Mouse (Mus musculus) adrenal gland, adult 18-20 months (tissue): ENCODE data around the gene Nol9. TPM values are rescaled to one million over a fixed set of nuclear protein-coding genes. Genes with fewer than 3 reads are reported as not detected.

ENCODE experiments used
- DNase-seq, 2 experiments: peaks; one replicate each; pipeline ENCODE4 v3.0.0; 2021 to 2022; ENCODE audit warnings: low spot score in 2 of 2
- total RNA-seq, 2 experiments: library from RNA; stranded (reverse); gene quantifications; 1 replicate in 1 of 2; 2 replicates in 1 of 2; pipeline ENCODE4 v1.2.3; 2021

Nol9 gene
- total RNA-seq, 2 experiments from 2014 or later, result 23.6 to 33.5 TPM

DNA sequence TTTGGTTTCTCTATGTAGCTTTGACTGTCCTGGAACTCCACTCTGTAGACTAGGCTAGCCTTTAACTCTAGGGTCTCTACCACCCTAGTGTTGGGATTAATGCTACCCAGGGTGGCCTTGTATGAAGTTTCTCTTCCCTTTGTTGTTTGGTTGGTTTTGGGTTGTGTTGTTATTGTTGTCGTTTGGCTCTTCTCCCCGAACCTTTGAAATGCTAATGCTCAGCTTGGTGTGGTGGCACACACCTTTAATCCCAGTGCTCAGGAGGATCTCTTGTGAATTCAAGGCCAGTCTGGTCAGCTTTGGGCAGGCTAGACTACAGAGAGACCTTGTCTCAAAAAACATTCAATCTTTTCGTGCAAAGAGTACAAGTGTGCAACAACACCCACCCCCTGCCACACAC, 4.0 kb downstream of the Nol9 start:
- no peak for DNase-seq

DNA sequence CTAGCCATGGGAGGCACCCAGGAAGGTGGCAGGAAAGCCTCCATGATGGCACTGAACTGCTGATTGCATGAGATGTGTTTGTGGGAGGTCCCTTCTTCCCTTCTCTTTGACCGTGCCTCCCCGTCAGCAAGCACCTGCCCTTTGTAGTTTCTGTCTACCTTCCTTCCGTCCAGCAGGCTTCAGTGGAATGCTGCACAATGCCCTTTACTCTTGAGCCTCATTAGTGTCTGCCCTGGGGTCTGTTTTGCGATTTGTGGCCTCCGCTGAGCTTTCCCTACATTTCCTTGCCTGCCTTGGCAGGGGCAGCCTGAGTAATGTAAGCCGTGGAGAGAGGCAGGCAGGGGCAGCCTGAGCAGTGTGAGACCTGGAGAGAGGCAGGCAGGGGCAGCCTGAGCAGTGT, 5.5 kb downstream of the Nol9 start:
- DNase-seq, result no peak

- DNase-seq, result no peak
Observed at GRCm38 (mm10) chr4:152062390-152063110, 23.4 kb downstream of the Nol9 start.

GRCm38 (mm10) chr4:152067280-152067679, 28.2 kb downstream of the Nol9 start:
- DNase-seq, result no peak

DNA sequence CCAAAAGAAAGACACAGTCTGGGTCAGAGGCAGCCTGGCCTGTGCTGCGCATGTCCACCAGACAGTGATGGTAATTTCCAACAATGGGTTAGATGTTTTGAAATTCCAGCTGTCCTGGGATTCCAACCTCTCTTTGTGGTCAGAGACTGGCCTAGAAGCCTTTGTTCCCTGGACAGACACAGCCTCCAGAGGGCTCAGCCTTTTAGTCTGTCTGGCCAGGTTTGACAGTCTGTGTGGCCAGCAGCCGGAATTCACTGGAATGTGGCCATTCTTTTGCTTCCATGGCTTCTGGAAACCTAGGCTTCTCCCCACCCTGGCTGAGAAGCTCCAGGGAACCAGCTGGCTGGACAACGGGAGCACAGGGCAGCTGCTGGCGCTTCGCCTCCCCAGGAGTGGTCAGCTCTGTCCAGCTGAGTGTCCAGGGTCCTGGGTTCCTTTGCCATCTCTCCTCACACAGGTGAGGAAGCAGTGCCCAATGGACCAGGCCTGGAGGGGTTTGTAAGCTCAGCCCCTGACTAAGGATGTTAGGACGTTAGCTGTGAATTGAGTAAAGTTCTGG, 29.1 kb downstream of the Nol9 start:
- DNase-seq, result no peak

- DNase-seq, result no peak
Observed at GRCm38 (mm10) chr4:152069245-152069644, 30.1 kb downstream of the Nol9 start.

DNA sequence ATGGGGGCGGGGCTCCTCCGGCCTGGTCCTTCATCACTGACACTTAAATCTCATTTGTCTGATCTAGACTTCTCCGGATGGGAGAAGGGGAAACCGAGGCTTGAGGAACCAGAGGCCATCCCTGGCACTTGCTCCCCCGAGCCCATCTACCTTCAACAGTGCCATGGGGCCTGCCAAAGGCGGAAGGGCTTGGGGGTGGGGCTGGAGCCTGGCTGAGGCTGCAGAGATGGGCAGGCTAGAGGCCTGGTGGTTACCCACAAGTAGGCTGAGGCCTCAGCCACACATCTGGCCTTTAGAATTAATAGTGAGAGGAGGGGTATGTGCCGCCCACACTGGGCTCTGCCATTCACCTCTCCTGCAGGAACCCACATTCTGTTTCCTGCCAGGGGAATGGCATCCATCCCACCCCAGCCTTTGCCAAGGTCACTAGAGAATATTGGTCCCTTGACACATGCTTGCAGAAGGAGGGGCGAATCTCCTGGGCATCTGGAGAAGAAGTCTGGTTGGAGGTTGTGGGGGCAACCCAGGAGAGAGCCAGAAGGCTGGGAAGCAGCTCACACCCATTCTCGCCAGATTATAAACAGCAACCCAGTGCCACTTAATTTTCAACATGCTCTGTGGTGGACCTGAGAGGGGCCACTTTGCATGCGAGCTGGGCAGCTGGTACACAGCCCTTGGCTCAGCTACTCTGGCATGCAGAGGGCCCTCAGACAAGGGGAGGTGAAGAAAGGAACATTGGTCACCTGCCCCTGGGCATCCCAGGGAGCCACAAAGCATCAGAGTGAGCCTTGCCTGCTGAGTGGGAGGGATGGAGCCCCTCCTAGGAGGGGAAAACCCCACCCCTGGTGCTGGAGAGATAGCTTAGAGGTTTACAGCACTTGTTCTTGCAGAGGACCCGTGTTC, 31.6 kb downstream of the Nol9 start:
- DNase-seq, result no peak

DNA sequence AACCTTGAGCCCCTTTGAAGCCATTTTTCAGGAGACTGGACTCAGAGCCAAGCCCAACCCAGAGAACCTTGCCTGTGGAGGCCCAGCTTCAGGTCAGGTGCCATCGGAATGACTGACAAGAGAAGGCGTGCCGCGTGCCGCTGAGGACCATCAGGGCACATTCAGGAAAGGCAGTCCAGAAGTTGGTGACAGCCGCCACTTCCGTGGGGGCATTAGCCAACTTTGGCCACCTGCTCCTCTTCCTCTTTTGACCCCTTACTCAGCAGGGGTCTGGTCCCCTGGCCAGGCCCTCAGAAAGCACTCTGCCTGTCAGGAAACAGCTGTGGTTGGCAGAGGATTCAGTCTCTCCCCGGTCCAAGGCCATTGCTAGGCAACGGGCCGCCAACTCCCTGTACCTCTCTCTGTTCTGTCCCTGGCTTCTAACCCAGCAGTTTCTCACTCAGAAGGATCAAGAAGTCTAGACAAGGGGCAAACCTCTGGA, 33.0 kb downstream of the Nol9 start, which contains the start of gene Plekhg5:
Plekhg5 (plus strand) TSS at position 378 of the 481 bp plus-strand sequence.
- peak in 1 of 2 experiments; percentile 23 for DNase-seq

GRCm38 (mm10) chr4:152072655-152073054, 33.5 kb downstream of the Nol9 start:
- DNase-seq, result no peak

- DNase-seq, result no peak
Observed at GRCm38 (mm10) chr4:152073715-152074114, 34.6 kb downstream of the Nol9 start.

DNA sequence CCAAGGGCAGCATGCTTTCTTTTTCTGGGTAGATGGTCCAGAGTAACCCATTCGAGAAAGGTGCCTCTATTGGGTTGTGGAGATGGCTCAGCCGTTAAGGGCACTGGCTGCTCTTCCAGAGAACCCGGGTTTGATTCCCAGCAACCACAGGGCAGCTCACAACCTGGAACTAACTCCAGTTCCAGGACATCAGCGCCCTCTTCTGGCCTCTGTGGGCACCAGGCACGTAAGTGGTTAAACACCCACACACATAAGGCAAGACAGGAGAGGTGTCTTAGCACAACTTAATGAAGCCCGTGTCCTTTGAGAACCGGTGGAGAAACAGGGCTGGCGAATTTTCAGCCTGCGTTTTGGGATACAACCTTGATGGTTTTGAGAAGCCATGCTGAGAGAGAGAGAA, 35.4 kb downstream of the Nol9 start:
- DNase-seq, result no peak

DNA sequence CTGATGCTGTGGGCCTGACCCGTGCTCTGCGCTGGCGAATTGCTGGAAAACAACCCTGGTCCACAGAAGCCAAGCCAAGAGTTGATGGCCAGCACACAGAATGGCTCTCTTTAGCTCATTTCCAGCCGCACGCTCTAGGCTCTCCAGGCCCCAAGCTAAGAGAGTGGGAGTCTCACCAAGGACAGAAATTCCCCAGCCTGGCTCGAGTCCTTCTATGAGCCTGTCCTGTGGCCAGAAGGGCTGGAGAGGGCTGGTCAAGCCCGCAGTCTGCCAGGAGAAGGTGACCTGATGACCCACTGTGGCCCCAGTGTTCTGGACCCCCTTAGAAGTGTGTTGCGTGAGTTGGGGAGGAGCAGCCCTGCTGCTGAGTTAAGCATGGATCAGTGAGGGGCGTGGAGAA, 38.1 kb downstream of the Nol9 start:
- DNase-seq, result no peak

DNA sequence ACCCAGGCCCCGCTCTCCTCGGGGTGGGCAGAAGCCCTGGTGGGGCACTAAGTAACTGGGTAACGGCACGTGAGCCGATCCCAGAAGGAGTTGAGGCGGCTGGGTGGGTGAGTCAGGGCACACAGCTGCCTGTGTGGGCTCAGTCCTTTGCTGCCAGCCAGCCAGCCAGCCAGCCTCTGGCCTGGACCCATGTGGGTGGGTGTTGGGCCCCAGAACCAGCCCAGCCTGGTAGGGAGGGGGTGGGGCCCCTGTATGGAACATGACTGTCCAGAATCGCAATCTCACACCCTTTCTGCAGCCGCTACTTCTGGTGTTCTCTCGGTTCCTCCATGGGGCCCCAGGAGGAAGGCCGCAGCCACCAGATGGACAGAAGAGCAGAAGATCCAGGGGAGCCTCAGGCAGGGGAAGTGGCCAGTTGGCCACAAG, 39.0 kb downstream of the Nol9 start:
- no peak for DNase-seq

DNA sequence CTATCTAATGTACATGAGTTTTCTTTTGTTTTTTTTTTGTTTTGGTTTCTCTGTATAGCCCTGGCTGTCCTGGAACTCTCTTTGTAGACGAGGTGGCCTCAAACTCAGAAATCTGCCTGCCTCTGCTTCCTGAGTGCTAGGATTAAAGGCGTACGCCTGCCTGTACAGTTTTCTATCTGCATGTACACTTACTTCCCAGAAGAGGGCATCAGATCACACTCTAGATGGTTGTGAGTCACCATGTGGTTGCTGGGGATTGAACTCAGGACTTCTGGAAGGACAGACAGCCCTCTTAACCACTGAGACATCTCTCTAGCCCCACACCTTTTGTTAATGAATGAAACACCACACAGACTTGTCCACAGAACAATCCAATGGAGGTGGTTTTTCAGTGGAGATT, 40.1 kb downstream of the Nol9 start:
- DNase-seq, result no peak

DNA sequence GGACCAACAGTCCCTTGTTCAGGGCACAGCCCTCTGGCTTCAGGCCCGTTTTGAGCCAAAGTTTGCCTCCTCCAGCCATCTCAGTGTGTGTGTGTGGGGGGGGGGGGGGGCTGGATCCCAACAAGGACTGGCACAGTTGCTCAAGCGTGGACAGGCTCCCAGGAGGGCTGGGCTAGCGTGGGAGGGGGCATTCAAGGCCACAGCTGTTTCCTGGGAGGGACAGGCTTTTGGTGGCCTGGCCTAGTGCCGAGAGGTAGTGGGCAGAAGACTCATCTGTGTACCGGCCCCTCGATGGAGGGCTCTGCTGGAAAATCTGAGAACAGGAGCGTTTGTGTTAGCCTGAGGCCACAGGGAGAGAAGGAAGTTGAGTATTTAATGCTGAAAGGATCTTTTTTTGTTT, 40.8 kb downstream of the Nol9 start:
- no peak for DNase-seq

GRCm38 (mm10) chr4:152083611-152084220, 44.6 kb downstream of the Nol9 start:
- no peak for DNase-seq

GRCm38 (mm10) chr4:152084616-152085015, 45.5 kb downstream of the Nol9 start:
- no peak for DNase-seq

DNA sequence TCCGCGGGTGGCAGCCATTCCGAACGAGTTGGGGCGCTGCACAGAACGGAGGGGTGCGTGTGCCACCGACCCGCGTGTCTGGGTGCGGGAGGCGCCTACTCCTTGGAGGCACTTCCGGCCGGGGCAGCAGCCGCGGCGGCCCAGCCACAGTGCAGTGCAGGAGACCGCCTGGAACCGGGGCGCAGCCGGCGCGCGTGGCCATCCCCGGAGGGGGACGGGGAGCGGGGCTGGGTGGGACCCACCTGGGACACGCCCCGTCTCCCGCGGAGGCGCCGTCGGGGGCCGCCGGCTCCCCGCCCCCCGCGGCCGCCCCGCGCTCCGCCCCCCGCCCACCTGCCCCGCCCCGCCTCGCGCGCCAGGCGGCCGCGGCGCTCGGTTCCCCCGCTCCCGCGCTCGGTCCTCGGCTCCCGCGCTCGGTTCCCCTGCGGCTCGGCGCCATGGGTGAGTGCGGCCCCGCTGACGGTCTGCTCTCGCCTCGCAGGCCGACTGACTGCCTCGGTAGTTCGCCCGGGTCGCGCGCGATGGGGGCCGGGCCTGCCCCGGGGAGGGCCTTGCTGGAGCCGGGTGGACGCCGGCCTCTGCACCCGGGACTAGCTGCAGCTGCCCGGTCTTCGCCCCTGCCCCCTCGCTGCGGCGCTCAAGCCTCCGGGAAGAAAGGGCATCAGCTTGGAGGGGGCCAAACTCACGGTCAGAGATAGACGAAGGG, 47.5 kb downstream of the Nol9 start:
- peak; percentile 70 to 73 for DNase-seq

DNA sequence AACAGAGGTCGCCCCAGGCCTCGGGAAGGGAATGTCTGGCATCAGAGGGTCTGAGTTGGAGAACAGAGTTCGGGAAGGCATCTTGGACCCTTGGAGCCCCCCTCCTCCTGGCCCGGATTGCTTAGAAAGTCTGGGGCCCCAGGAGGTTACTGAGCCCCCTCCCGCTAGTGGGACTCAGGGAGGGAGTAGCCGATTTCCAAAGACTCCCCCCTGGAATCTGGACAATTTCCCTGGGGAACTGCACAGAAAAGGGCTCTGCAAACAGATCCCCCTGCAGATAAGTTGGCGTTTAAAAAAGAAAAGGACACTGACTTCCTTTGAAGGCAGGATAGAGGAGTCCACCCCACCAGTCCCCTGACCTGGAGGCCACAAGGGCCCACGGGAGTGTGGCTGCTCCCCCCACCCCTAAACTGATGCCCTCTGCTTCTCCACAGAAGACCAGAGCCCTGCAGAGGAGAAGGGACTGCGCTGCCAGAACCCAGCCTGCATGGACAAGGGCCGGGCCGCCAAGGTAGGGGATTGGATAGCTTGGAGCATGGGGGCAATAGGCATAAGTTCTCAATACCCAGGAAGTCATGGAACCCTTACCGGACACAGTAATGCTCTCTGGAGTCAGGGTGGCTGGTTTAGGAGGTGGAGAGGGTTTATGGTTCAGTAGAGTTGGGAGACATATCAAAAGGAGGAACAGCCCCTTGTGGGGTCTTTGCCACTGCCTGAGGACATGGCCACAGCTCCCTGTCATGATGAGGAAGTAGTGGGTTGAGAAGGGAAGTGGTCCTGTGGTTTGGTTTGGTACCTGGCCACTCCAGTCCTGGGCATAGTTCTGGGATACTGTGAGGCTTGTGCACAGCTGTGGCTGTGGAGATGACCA, 48.3 kb downstream of the Nol9 start:
- no peak for DNase-seq

GRCm38 (mm10) chr4:152088133-152088532, 49.0 kb downstream of the Nol9 start:
- DNase-seq, result no peak
